Mouse (Mus musculus) olfactory bulb, adult 2 months (tissue): ENCODE data around the gene P2ry14. TPM values are rescaled to one million over a fixed set of nuclear protein-coding genes. Genes with fewer than 3 reads are reported as not detected.
"Not testable (repeated sequence)": the region's sequence is repeated elsewhere in the genome, so short reads cannot be mapped to it uniquely, and the experiment has no call there.

Source experiments
- H3K27ac ChIP-seq: fragments of 200-500 bp; 2 replicates; pipeline ENCODE4 v1.5.1; 2012; ENCODE audit warnings: low read depth, low read length; ENCODE audit not compliant: insufficient read depth
- H3K4me1 ChIP-seq: fragments of 200-500 bp; 2 replicates; pipeline ENCODE4 v1.6.1; 2012; ENCODE audit warnings: low read length; ENCODE audit not compliant: control insufficient read depth, insufficient read depth
- H3K4me3 ChIP-seq: fragments of 200-500 bp; 2 replicates; pipeline ENCODE4 v1.5.1; 2012; ENCODE audit warnings: mild to moderate bottlenecking, low read depth, low read length, moderate library complexity; ENCODE audit not compliant: insufficient read depth
- CTCF ChIP-seq: fragments of 200-500 bp; IDR thresholded peaks from 2 replicates; pipeline ENCODE4 v1.5.1; 2012; ENCODE audit warnings: low read depth, mild to moderate bottlenecking, low read length, moderate library complexity; ENCODE audit not compliant: insufficient read depth
- POLR2A ChIP-seq: fragments of 200-500 bp; IDR thresholded peaks from 2 replicates; pipeline ENCODE4 v1.6.1; 2012; ENCODE audit warnings: mild to moderate bottlenecking, low read depth, low read length, moderate library complexity; ENCODE audit not compliant: insufficient read depth
- WGBS: fragments of 180-500 bp; shearing (Covaris S2); methylation state at CpG from one replicate; pipeline ENCODE4 v1.1.7; 2018; 5-methylcytosine and 5-hydroxymethylcytosine counted together
- polyA plus RNA-seq: library from polyadenylated mRNA; stranded (reverse); fragments of >200 nt; gene quantifications from 2 replicates; pipeline ENCODE4 v1.2.4, GENCODE M21; 2012; ENCODE audit warnings: low replicate concordance; ENCODE audit not compliant: missing spikeins, insufficient read depth, insufficient read length

Gene P2ry14
- polyA plus RNA-seq, 1 experiment: not detected

DNA sequence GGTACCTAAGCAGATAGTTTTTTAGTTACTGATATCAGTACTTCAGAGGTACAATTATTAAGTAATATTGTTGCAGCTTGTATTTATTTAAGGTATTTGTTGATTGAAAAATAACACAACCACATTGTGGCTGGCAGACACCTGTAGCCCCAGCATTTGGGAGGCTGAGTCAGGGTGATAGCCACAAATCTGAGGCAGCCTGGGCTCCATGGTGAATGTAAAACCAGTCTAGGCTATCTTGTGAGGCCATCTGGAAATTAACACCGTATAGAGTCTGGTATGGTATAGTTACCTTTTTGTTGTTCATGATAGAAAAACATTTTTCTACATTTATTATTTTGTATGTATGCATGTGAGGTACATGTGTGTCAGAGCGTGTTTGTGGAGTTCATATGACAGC is 51.3 kb downstream of the P2ry14 start:
- TF ChIP-seq POLR2A (no peak), CTCF (no peak)
- 97% methylated on average over 2 of the region's 2 CpGs for WGBS
- no peaks in the 10 kb centered on the region for H3K4me1 ChIP-seq
- H3K4me3 ChIP-seq: no peak overlapping the region
- no peak overlapping the region for H3K27ac ChIP-seq

DNA sequence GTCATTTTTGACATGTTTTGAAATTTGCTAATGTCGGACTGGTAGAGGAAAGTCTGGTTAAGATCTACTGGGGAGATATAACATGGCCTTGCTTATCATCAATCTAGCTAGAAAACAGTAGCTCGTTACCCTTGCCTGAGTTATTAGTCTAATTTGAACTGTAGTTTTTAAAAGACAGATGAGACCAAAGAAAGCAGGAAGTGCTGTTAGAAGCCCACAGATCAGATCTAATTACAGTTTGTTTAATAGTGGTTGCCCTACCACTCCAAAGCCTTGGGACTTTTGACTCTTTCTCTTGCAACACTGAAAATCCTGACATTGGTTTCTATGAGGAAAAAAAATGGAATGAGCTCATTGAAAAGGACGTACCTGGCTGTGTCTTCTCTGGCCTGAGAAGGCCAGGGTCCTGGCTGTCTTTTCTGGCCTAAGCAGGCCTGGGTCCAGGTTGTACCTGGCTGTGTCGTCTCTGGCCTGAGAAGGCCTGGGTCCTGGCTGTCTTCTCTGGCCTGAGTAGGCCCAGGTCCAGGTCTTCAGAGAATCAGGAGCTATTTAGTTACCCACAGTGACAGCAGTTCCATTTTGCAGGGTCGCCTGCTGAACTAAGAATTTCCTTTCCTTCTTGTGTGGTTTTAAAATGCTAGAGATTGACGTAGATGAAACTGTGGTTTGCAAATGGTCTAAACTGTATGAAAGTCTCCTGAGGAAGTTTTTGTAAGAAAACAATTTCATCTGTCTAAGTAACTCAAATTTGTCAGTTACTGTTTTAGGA is 52.0 kb downstream of the P2ry14 start, which contains the start of gene Gpr171:
TSS of gene Gpr171 (minus strand) at position 604 of the 769 bp plus-strand sequence.
- Histone ChIP-seq H3K4me3 (no peak within 1 kb of the TSS), H3K4me1 (no peaks in the 10 kb centered on the region), H3K27ac (no peak within 1 kb of the TSS)
- TF ChIP-seq CTCF (no peak), POLR2A (no peak)
- 91% methylated on average over 6 of the region's 6 CpGs for WGBS

DNA sequence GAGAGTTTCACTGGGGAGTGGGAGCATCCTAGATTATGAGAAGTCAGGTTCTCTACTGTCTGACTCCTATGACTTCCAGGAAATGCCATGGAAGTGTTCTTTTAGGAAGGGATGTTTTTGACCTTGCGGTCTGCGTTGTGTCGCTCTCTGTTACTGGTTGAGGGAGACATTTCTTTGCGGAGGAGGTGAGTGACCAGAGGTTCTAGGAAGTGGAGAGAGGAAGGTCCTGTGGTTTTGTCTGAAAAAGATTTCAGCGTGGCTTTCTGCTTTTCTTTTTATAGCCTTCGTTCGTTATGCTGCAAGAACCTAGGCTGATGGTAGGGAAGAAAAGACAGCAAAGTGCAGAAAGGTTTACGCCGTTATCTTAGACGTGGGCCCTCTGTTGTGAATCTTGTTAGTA is 54.9 kb downstream of the P2ry14 start:
- Histone ChIP-seq H3K4me1 (peaks cover 3% of the 10 kb centered on the region; the same call in 1 of the 2 replicates), H3K27ac (no peak overlapping the region), H3K4me3 (no peak overlapping the region)
- 87% methylated on average over 10 of the region's 10 CpGs for WGBS
- TF ChIP-seq POLR2A (no peak), CTCF (no peak)

DNA sequence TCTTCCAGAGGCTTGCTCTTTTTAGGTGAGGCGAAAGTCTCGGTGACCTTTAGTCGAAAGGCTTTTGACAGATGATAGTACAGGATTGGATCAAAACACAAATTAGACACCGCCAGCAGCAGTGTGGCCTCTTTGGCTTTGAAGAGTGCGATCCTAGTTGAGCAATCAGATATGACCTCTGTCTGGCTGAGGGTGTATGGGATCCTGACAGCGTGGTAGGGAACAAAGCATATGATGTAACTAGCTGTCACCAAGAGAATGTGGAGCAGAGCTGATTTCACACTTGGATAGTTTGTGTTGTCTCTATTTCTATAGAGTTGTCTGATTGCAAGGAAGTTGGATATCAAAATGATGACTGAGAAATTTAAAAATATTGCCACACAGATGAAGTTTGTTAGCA is 56.0 kb downstream of the P2ry14 start:
- TF ChIP-seq POLR2A (no peak), CTCF (no peak)
- H3K4me3 ChIP-seq: no peak overlapping the region
- 93% methylated on average over 6 of the region's 6 CpGs for WGBS
- H3K4me1 ChIP-seq: peaks cover 3% of the 10 kb centered on the region; the same call in 1 of the 2 replicates
- no peak overlapping the region for H3K27ac ChIP-seq

DNA sequence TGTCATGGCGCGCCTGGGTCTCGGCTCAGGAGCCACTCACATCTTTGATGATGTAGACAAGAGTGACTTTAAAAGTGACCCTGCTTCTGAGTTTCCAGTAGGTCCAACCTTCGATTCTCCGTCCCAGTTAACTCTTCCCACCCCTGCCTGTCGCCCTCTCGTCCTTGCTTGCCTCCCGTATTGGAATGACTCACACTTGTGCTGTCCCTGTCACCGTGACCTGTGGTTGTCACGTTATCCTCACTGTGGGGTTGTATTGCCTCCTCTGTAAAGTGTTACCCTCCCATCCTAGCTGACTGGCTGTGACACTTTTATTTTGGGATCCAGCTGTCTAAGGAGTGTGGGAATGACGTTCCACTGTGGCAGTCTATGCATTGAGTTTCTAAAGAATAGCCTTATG is 60.7 kb downstream of the P2ry14 start:
- 78% methylated on average over 11 of the region's 11 CpGs for WGBS

DNA sequence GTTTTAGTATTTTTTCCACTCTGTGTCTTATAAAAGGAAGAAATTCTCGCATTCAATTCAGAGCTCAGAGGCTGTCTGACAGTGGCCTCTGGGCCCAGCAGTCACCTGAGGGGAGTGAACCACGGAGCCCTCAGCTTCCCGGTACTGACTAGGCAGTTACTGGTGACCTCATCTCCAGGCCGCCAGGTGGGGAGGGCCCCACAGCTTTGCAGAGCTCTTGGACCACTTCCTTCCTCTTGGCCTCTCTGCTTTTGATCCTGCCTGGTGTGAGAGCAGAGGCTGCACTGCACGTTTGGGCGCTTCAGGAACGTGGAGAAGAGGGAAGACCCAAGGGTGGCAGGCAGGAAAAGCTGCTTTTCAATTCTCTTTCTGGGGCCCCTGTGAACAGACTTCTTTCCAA is 72.5 kb downstream of the P2ry14 start:
- H3K27ac ChIP-seq: no peak overlapping the region
- TF ChIP-seq CTCF (no peak), POLR2A (no peak)
- no peaks in the 10 kb centered on the region for H3K4me1 ChIP-seq
- WGBS: 75% methylated on average over 7 of the region's 7 CpGs
- no peak overlapping the region for H3K4me3 ChIP-seq

More for the DNA sequence above, 60.7 kb downstream of the P2ry14 start:
- H3K4me1 ChIP-seq: peaks cover 3% of the 10 kb centered on the region; the same call in 1 of the 2 replicates
- no peak overlapping the region for H3K4me3 ChIP-seq
- H3K27ac ChIP-seq: no peak overlapping the region
- TF ChIP-seq CTCF: no peak
- no peak for TF ChIP-seq POLR2A

DNA sequence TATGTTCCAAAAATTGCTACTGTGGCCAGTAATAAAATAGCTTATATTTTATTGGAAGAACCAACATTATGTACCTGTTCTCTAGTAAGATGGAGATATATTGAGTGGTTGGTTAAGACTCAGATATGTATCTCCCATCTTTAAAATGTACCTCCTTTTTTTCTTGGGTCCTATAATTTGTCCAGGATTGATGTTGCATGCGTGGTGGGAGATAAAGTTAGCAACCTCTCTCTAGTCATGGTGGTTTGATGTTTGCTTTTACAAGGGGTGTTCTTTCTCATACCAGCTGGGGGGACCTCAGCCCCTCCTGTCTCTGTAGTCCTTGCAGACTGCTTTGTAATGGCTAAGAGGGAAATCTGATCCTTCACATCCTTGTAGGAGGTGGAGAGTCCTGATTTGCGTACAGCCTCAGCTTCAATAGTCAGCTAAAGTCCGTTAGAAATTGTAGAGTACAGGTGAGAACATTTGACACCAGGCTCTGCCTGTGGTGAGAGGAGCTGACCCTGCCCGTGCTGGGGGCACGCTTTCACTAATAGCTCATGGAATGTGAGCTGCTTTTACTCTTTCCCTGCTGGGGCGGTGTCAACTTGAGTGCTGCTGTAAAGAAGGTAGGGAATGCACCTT is 73.0 kb downstream of the P2ry14 start:
- TF ChIP-seq CTCF: no peak
- TF ChIP-seq POLR2A: no peak
- 72% methylated on average over 6 of the region's 6 CpGs for WGBS
- Histone ChIP-seq H3K27ac (no peak overlapping the region), H3K4me3 (no peak overlapping the region), H3K4me1 (no peaks in the 10 kb centered on the region)

DNA sequence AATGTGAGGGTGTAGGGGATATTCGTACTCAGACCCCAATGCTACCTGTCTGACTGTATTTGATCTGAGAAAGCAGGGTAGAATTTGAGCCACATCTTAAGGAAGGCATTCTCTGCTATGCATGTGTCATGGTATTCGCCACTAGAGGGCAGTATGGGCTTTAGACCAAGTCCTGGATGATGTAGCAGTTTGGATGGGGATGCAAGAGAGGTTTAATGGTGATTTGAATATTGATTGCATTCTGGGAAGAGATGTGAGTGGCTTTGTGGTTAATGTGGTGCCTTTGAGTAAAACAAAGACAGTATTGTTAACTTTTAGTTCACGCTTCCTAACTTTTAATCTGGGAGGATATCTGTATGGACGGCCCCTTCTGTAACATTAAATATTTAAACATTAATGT is 74.1 kb downstream of the P2ry14 start:
- Histone ChIP-seq H3K4me1 (no peaks in the 10 kb centered on the region), H3K4me3 (no peak overlapping the region), H3K27ac (no peak overlapping the region)
- 56% methylated on average over 4 of the region's 4 CpGs for WGBS
- no peak for TF ChIP-seq CTCF
- TF ChIP-seq POLR2A: no peak

DNA sequence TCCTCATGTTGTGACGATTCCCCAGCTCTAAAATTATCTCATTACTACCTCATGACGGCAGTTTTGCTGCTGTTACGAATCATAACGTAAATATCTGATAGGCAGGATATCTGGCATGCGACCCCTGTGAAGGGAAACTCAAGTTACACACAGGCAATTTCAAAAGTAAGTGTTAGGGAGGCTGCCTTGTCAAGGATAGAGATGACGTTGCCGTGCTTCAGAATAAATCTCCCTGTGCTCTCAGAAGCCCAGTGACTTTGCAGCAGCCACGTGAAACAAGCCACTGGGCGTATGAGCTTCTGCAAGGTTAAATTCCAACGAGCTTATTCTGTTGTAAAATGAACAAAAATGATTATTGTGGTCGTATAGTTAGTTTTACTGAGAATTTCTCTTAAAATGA is 74.8 kb downstream of the P2ry14 start:
- Histone ChIP-seq H3K4me3 (no peak overlapping the region), H3K27ac (no peak overlapping the region), H3K4me1 (no peaks in the 10 kb centered on the region)
- TF ChIP-seq CTCF (no peak), POLR2A (no peak)
- WGBS: 86% methylated on average over 11 of the region's 11 CpGs

DNA sequence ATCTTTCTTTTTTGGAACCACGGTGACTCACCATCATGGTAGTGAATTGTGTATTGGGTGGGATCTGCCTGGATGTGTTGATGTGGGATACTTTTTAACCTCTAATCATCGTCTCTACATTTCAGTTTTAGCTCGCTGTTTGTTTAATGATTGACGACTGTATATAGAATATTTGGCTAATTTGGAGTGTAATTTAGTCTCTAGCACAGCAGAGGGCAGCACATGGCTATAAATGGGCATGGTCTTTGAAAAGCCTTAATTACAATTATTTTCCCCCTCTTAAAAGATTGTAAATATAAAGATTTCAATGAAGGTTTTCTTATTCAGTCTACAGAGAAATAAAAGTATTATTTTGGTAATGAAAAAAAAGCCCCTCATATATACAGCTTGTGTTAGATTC is 76.1 kb downstream of the P2ry14 start:
- H3K4me1 ChIP-seq: no peaks in the 10 kb centered on the region
- no peak for TF ChIP-seq CTCF
- no peak for TF ChIP-seq POLR2A
- 36% methylated on average over 4 of the region's 4 CpGs for WGBS

DNA sequence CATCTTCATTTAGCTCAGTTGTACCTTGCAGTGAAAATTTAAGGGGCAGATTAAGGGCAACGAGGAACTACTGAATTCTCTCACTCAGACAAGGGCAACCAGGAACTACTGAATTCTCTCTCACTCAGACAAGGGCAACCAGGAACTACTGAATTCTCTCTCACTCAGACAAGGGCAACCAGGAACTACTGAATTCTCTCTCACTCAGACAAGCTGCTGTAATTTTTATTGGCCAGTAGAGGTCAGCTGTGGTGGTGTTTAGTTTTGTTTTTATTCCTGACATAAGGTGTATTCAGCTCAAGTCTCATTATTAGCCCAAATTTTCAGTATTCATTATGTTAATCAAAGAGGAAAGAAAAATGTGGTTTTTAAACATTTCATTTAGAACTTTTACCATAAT is 84.3 kb downstream of the P2ry14 start:
- H3K4me1 ChIP-seq, H3K27ac ChIP-seq, H3K4me3 ChIP-seq: not testable (repeated sequence)
- 75% methylated on average over 1 of the region's 1 CpGs for WGBS

More for the DNA sequence above, 76.1 kb downstream of the P2ry14 start:
- Histone ChIP-seq H3K4me3 (no peak overlapping the region), H3K27ac (no peak overlapping the region)
